ENCODE assay signal across 23 mouse cellular contexts in the genomic region with DNA sequence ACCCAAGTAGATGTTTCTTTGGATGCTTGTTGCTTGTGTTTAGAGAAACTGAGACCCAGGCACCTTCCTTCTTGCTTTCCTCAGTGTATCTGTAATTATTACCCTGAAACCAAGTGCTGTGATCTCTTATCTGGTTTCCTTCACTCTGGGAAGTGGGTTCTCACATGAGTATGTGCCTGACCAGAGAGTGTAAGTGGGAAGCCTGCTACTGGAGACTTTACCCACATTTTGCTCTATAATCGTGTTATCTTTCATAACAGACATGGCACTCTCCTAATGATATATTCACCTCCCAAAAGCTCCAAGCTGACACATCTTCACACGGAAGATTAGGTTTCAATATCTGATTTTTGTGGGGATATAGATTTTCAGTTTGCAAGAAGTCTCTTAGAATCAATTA. TPM values are rescaled to one million over a fixed set of nuclear protein-coding genes. Genes with fewer than 3 reads are reported as not detected.
DNase-seq lines count a peak whose midpoint lies in the region; ATAC-seq and TF ChIP-seq lines count a peak whose summit lies in the region.
"Had no signal": no experiment of that assay in that cellular context is flagged by ENCODE, and none has a peak within 500 bp of the region (broad histone marks: within the 10 kb centered on the region; RNA-seq: fewer than 3 reads in every experiment).

No protein-coding gene starts in this region.

- TF ChIP-seq CTCF in liver, postnatal 0 days (IDR thresholded peaks at IDR 0.05; ENCODE audit: low read depth) = no peak
- no peak for TF ChIP-seq CTCF in MEL (IDR thresholded peaks at IDR 0.05 in 2 of 3, conservative IDR thresholded peaks at IDR 0.05 in 1 of 3; ENCODE audit: control insufficient read depth in 1 of 3, insufficient read depth in 1 of 3, low read depth in 2 of 3, low read length in 3 of 3, poor library complexity in 1 of 3, severe bottlenecking in 1 of 3)

- H3K4me3 ChIP-seq in liver, embryonic 11.5 days (ENCODE audit: low read depth, low read length) = no peak overlapping the region
- H3K4me3 ChIP-seq in liver, postnatal 0 days (ENCODE audit: low read depth, low read length) = no peak overlapping the region
- no peak overlapping the region for H3K4me3 ChIP-seq in MEL (ENCODE audit: control insufficient read depth in 1 of 2, insufficient read depth in 1 of 2, low read depth in 2 of 2, low read length in 2 of 2)
- no peak overlapping the region for H3K4me3 ChIP-seq in liver, embryonic 15.5 days (replicated peaks)
- H3K4me3 ChIP-seq in intestine, embryonic 15.5 days (replicated peaks) = no peak overlapping the region
- H3K4me3 ChIP-seq: embryonic facial prominence, embryonic 12.5 days; forebrain, embryonic 13.5 days; gastrocnemius, adult 2 months; heart, embryonic 10.5 days had no signal

- no peak overlapping the region for H3K27ac ChIP-seq in liver, embryonic 11.5 days (ENCODE audit: low read depth, low read length)
- H3K27ac ChIP-seq in liver, postnatal 0 days (ENCODE audit: low read depth) = no peak overlapping the region
- H3K27ac ChIP-seq in MEL (ENCODE audit: control insufficient read depth, low read depth, low read length) = no peak overlapping the region; the same call in 1 of the 2 replicates
- H3K27ac ChIP-seq in liver, embryonic 15.5 days (replicated peaks) = no peak overlapping the region
- no peak overlapping the region for H3K27ac ChIP-seq in intestine, embryonic 15.5 days
- H3K27ac ChIP-seq: embryonic facial prominence, embryonic 12.5 days; forebrain, embryonic 13.5 days; gastrocnemius, adult 2 months; heart, embryonic 10.5 days; hindbrain, embryonic 14.5 days had no signal

- TF ChIP-seq POLR2A in MEL (IDR thresholded peaks at IDR 0.05; ENCODE audit: control insufficient read depth in 1 of 2, insufficient read depth in 1 of 2, low read depth in 1 of 2, low read length in 2 of 2, poor library complexity in 1 of 2) = no peak

- DNase-seq in liver, embryonic 11.5 days (ENCODE audit: low spot score) = no peak
- no peak for DNase-seq in liver, postnatal 0 days
- peak; percentile 71 for DNase-seq in MEL (ENCODE audit: low read depth, low spot score)
- DNase-seq in heart, adult 11 months = no peak
- no peak for DNase-seq in layer of hippocampus, adult 9-10 months (ENCODE audit: low spot score)
- DNase-seq: adrenal gland, adult 8-10 months; adrenal gland, postnatal 36 days; cerebellum, adult 11 months; cerebellum, adult 8-10 months; cerebellum, postnatal 14 days; forebrain, postnatal 0 days; gastrocnemius, adult 2 months; gastrocnemius, postnatal 25 days; heart, adult 18-20 months; heart, postnatal 10 days; heart, postnatal 4 days had no signal

- TF ChIP-seq RAD21 in MEL (IDR thresholded peaks at IDR 0.05; ENCODE audit: low read depth, low read length) = no peak

- 50% methylated on average over 2 of the region's 2 CpGs for WGBS in liver, embryonic 11.5 days
- WGBS in liver, postnatal 0 days (ENCODE audit: insufficient replicate concordance) = 46% methylated on average over 2 of the region's 2 CpGs
- WGBS in liver, embryonic 15.5 days (ENCODE audit: insufficient replicate concordance) = 18% methylated on average over 2 of the region's 2 CpGs
- WGBS in intestine, embryonic 15.5 days = 88% methylated on average over 2 of the region's 2 CpGs

- no peaks in the 10 kb centered on the region for H3K79me2 ChIP-seq in MEL (ENCODE audit: control insufficient read depth, insufficient read depth, low read length, poor library complexity)

- H3K9me3 ChIP-seq in liver, embryonic 11.5 days (ENCODE audit: control insufficient read depth, low read length) = no peaks in the 10 kb centered on the region
- H3K9me3 ChIP-seq in liver, postnatal 0 days (ENCODE audit: low read length) = no peaks in the 10 kb centered on the region
- H3K9me3 ChIP-seq in MEL (replicated peaks; ENCODE audit: insufficient read depth, low read length) = no peaks in the 10 kb centered on the region
- no peaks in the 10 kb centered on the region for H3K9me3 ChIP-seq in liver, embryonic 15.5 days (replicated peaks)
- no peaks in the 10 kb centered on the region for H3K9me3 ChIP-seq in intestine, embryonic 15.5 days
- H3K9me3 ChIP-seq: embryonic facial prominence, embryonic 12.5 days; forebrain, embryonic 13.5 days; heart, embryonic 10.5 days had no signal

- peaks cover 4% of the 10 kb centered on the region; the same call in 1 of the 2 replicates for H3K4me1 ChIP-seq in liver, embryonic 11.5 days (replicated peaks; ENCODE audit: control insufficient read depth, insufficient read depth, low read length)
- no peaks in the 10 kb centered on the region for H3K4me1 ChIP-seq in liver, postnatal 0 days (ENCODE audit: insufficient read depth)
- H3K4me1 ChIP-seq in MEL (ENCODE audit: control insufficient read depth in 1 of 2, insufficient read depth in 2 of 2, low read length in 2 of 2) = peaks cover 0 to 18% of the 10 kb centered on the region in 2 experiments; a peak in 2 of 4 replicates
- no peaks in the 10 kb centered on the region for H3K4me1 ChIP-seq in liver, embryonic 15.5 days (replicated peaks)
- H3K4me1 ChIP-seq in intestine, embryonic 15.5 days (replicated peaks) = no peaks in the 10 kb centered on the region
- H3K4me1 ChIP-seq: embryonic facial prominence, embryonic 12.5 days; forebrain, embryonic 13.5 days; heart, embryonic 10.5 days had no signal

- no peaks in the 10 kb centered on the region for H3K27me3 ChIP-seq in liver, embryonic 11.5 days (replicated peaks; ENCODE audit: control insufficient read depth, insufficient read depth, low read length)
- no peaks in the 10 kb centered on the region for H3K27me3 ChIP-seq in liver, postnatal 0 days (ENCODE audit: insufficient read depth, low read length)
- no peaks in the 10 kb centered on the region for H3K27me3 ChIP-seq in MEL (ENCODE audit: control insufficient read depth in 1 of 2, insufficient read depth in 2 of 2, low read length in 2 of 2)
- no peaks in the 10 kb centered on the region for H3K27me3 ChIP-seq in liver, embryonic 15.5 days
- no peaks in the 10 kb centered on the region for H3K27me3 ChIP-seq in intestine, embryonic 15.5 days (replicated peaks)
- H3K27me3 ChIP-seq: embryonic facial prominence, embryonic 12.5 days; forebrain, embryonic 13.5 days had no signal

- peak; percentile 75 for ATAC-seq in liver, embryonic 11.5 days (replicated peaks; ENCODE audit: low FRiP score)
- ATAC-seq in liver, postnatal 0 days = no peak
- ATAC-seq in hematopoietic stem cell, adult 5-6 weeks (replicated peaks in 1 of 2; ENCODE audit: insufficient read depth in 1 of 2, low FRiP score in 2 of 2, low TSS enrichment in 1 of 2, low read depth in 1 of 2, poor library complexity in 2 of 2, severe bottlenecking in 2 of 2) = peak; percentile 55 to 79
- ATAC-seq in liver, embryonic 15.5 days (ENCODE audit: insufficient read depth) = peak; percentile 42; the same call in 1 of the 2 replicates
- ATAC-seq in intestine, embryonic 15.5 days = no peak
- ATAC-seq: forebrain, embryonic 13.5 days; forebrain, postnatal 0 days had no signal

- H3K9ac ChIP-seq in liver, embryonic 11.5 days (ENCODE audit: low read depth, low read length) = no peak overlapping the region
- H3K9ac ChIP-seq in liver, postnatal 0 days (replicated peaks) = no peak overlapping the region
- H3K9ac ChIP-seq in MEL (ENCODE audit: control insufficient read depth, low read depth, low read length, poor library complexity, severe bottlenecking) = no peak overlapping the region
- no peak overlapping the region for H3K9ac ChIP-seq in liver, embryonic 15.5 days
- H3K9ac ChIP-seq in intestine, embryonic 15.5 days = no peak overlapping the region
- H3K9ac ChIP-seq: embryonic facial prominence, embryonic 12.5 days; forebrain, embryonic 13.5 days; forebrain, postnatal 0 days; hindbrain, embryonic 14.5 days had no signal

- H3K4me2 ChIP-seq in liver, embryonic 11.5 days = no peak overlapping the region
- H3K4me2 ChIP-seq in liver, postnatal 0 days (ENCODE audit: low read depth, low read length) = no peak overlapping the region
- no peak overlapping the region for H3K4me2 ChIP-seq in liver, embryonic 15.5 days
- H3K4me2 ChIP-seq in intestine, embryonic 15.5 days (replicated peaks) = no peak overlapping the region
- H3K4me2 ChIP-seq: embryonic facial prominence, embryonic 12.5 days; forebrain, embryonic 13.5 days; hindbrain, embryonic 14.5 days had no signal

- TF ChIP-seq EP300 in liver, postnatal 0 days (IDR thresholded peaks at IDR 0.05; ENCODE audit: low read depth) = no peak
- TF ChIP-seq EP300 in MEL (IDR thresholded peaks at IDR 0.05; ENCODE audit: low read depth in 1 of 2, low read length in 2 of 2) = peak; percentile 87 to 88

- H3K36me3 ChIP-seq in liver, embryonic 11.5 days (ENCODE audit: control insufficient read depth, insufficient read depth, low read length) = no peaks in the 10 kb centered on the region
- H3K36me3 ChIP-seq in liver, postnatal 0 days (replicated peaks; ENCODE audit: insufficient read depth, low read length) = no peaks in the 10 kb centered on the region
- H3K36me3 ChIP-seq in MEL (ENCODE audit: control insufficient read depth in 1 of 2, insufficient read depth in 2 of 2, low read length in 2 of 2) = peaks cover 0 to 16% of the 10 kb centered on the region in 2 experiments; a peak in 2 of 4 replicates
- H3K36me3 ChIP-seq in liver, embryonic 15.5 days (replicated peaks) = no peaks in the 10 kb centered on the region
- no peaks in the 10 kb centered on the region for H3K36me3 ChIP-seq in intestine, embryonic 15.5 days
- H3K36me3 ChIP-seq: embryonic facial prominence, embryonic 12.5 days; heart, embryonic 10.5 days had no signal

TF ChIP-seq in MEL, 35 proteins besides CTCF, POLR2A, EP300 and RAD21 (continues in another document):
- TF ChIP-seq GATA1 (IDR thresholded peaks at IDR 0.05; ENCODE audit: low read depth, low read length) = peak; percentile 90
- TF ChIP-seq MAFK (IDR thresholded peaks at IDR 0.05; ENCODE audit: borderline replicate concordance, low read depth, low read length) = peak; percentile 43; the same call in 1 of the 2 replicates
- no peak for TF ChIP-seq MEF2A (IDR thresholded peaks at IDR 0.05; ENCODE audit: extremely low read depth, insufficient replicate concordance, low read depth, low read length, poor library complexity, severe bottlenecking)
- TF ChIP-seq NELFE (IDR thresholded peaks at IDR 0.05; ENCODE audit: low read depth, low read length) = no peak
- peak; percentile 81 for TF ChIP-seq TAL1 (IDR thresholded peaks at IDR 0.05; ENCODE audit: low read length)
- TF ChIP-seq CHD1 (IDR thresholded peaks at IDR 0.05; ENCODE audit: low read depth, low read length) = no peak

RNA-seq across cellular contexts. Expression of a gene that starts 55.7 kb away (rescaled TPM):
- 14.7 and 16.3 TPM in 2 replicates for polyA plus RNA-seq in liver, embryonic 11.5 days (2014; fragmentation: Nextera tagmentation; extraction: Ambion mirVana)
- 1.8 and 2.1 TPM in 2 replicates for polyA plus RNA-seq in liver, postnatal 0 days (2015; fragmentation: Nextera tagmentation; extraction: Ambion mirVana)
- 5.1 and 5.3 TPM in 2 replicates for total RNA-seq in MEL (2012; rRNA removed)
- 1 to 10 TPM in 1 of 2 experiments, not detected in 1; 7.6 TPM for polyA plus RNA-seq in MEL (2012; ENCODE audit: insufficient read depth in 1 of 2, insufficient read length in 2 of 2, low read depth in 1 of 2, low replicate concordance in 2 of 2, missing spikeins in 1 of 2)
- total RNA-seq in hematopoietic stem cell, adult 5-6 weeks (2017) = 17.8 and 19.2 TPM in 2 replicates
- polyA plus RNA-seq in liver, embryonic 15.5 days (2015; fragmentation: Nextera tagmentation; extraction: Ambion mirVana) = 1.9 and 2.0 TPM in 2 replicates
- 19.8 and 22.2 TPM in 2 replicates for polyA plus RNA-seq in intestine, embryonic 15.5 days (2015; fragmentation: Nextera tagmentation; extraction: Ambion mirVana)

Comparison
In these comparisons a context has a peak if more than half of its experiments do, and no peak if none do; other contexts are left out.
1. ATAC-seq: peak in liver, embryonic 11.5 days (single experiment), hematopoietic stem cell, adult 5-6 weeks (2 of 2) and liver, embryonic 15.5 days (single experiment); none in liver, postnatal 0 days (single experiment) and intestine, embryonic 15.5 days (single experiment).